Mouse (Mus musculus) C2C12 (cell line): ENCODE data around the gene Mrvi1. TPM values are rescaled to one million over a fixed set of nuclear protein-coding genes. Genes with fewer than 3 reads are reported as not detected.

Source experiments
- H3K27me3 ChIP-seq: one replicate; pipeline ENCODE4 v1.6.1; 2011; ENCODE audit not compliant: control insufficient read depth, insufficient read depth, insufficient read length
- H3K36me3 ChIP-seq: one replicate; pipeline ENCODE4 v1.6.1; 2011; ENCODE audit not compliant: control insufficient read depth, insufficient read depth
- H3K4me3 ChIP-seq: one replicate; pipeline ENCODE4 v1.5.1; 2011; ENCODE audit warnings: mild to moderate bottlenecking, control low read depth; ENCODE audit not compliant: poor library complexity, insufficient read depth, severe bottlenecking
- H3K79me2 ChIP-seq: one replicate; pipeline ENCODE4 v1.6.1; 2011; ENCODE audit not compliant: control insufficient read depth, insufficient read depth
- H3K79me3 ChIP-seq: one replicate; pipeline ENCODE4 v1.6.1; 2011; ENCODE audit warnings: low read depth, control low read depth
- H3ac ChIP-seq: one replicate; pipeline ENCODE3; 2011; ENCODE audit warnings: low read depth; ENCODE audit not compliant: control insufficient read depth, insufficient read length
- CEBPB ChIP-seq: IDR thresholded peaks from one replicate; pipeline ENCODE4 v1.6.1; 2011; ENCODE audit warnings: low read depth, mild to moderate bottlenecking, control low read depth, moderate library complexity
- CTCF ChIP-seq: IDR thresholded peaks from one replicate; pipeline ENCODE4 v1.5.1; 2011; ENCODE audit not compliant: control insufficient read depth, insufficient read depth, insufficient read length
- FOSL1 ChIP-seq: IDR thresholded peaks from one replicate; pipeline ENCODE4 v1.8.0; 2011; ENCODE audit warnings: mild to moderate bottlenecking, low read length; ENCODE audit not compliant: poor library complexity, insufficient read depth, severe bottlenecking
- MAX ChIP-seq: IDR thresholded peaks from one replicate; pipeline ENCODE4 v1.6.1; 2011; ENCODE audit warnings: mild to moderate bottlenecking, control low read depth
- MYOD1 ChIP-seq: IDR thresholded peaks from one replicate; pipeline ENCODE4 v1.6.1; 2011; ENCODE audit warnings: low read depth; ENCODE audit not compliant: control insufficient read depth, insufficient read length
- MYOG ChIP-seq: IDR thresholded peaks from one replicate; pipeline ENCODE4 v1.6.1; 2011; ENCODE audit not compliant: control insufficient read depth, insufficient read length; ENCODE audit errors: extremely low read depth
- USF1 ChIP-seq: IDR thresholded peaks from one replicate; pipeline ENCODE4 v1.6.1; 2011; ENCODE audit warnings: low read depth, mild to moderate bottlenecking, control low read depth, moderate library complexity
- polyA plus RNA-seq: library from polyadenylated mRNA; unstranded; fragments of >200 nt; fragmentation: generic; extraction: Trizol; gene quantifications from one replicate; pipeline ENCODE4 v1.2.1, GENCODE M21; 2012; ENCODE audit warnings: missing spikeins

Gene Mrvi1
- polyA plus RNA-seq, 1 experiment = 0.05 TPM

DNA sequence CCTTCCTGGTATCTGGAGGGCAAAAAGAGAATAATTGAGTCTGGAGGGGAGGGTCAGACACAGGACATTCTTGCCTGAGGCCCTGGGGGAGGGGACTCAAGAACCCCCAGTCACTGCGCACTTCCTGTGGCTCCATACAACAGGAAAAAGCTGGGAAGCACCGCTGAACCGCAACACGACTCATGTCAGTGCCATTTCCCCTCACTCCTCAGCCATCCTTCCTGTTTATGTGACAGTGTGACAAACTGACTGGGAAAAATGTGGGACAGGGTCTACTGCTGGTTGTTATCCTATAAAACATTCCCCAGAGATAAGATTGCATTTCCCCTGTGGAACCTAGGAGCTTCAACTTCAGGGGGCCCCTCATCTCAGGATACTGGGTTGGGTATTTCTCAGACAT, 105.3 kb downstream of the Mrvi1 start:
- no peaks in the 10 kb centered on the region for H3K79me3 ChIP-seq
- TF ChIP-seq USF1 (no peak), MAX (no peak), MYOG (no peak), CTCF (no peak), MYOD1 (no peak), FOSL1 (no peak), CEBPB (no peak)

DNA sequence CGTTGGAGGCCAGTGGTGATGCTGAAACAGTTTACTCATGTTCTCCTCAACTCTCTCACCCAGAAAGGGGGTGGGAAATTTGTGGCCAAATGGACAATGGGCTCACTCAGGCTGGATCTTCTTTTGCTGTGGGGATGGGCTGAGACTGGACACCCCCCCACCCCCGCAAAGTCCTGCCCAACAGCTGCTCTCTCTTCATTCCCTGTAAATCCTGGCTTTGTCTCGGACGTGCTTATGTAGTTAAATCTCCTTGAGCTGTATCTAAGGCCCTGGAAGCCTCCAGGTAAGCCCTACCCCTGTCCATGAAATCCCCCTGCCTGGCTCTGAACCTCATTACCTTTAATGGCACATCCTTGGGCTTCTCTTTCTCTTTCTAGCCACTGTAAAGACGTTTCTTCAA, 113.5 kb downstream of the Mrvi1 start:
- no peaks in the 10 kb centered on the region for H3K27me3 ChIP-seq
- no peaks in the 10 kb centered on the region for H3K79me2 ChIP-seq
- TF ChIP-seq MYOG (no peak), CEBPB (no peak)
- H3K79me3 ChIP-seq = no peaks in the 10 kb centered on the region
- no peaks in the 10 kb centered on the region for H3K36me3 ChIP-seq
- H3K4me3 ChIP-seq = no peak overlapping the region
- no peak overlapping the region for H3ac ChIP-seq

More for the DNA sequence above, 105.3 kb downstream of the Mrvi1 start:
- Histone ChIP-seq H3K36me3 (no peaks in the 10 kb centered on the region), H3K4me3 (no peak overlapping the region), H3K27me3 (no peaks in the 10 kb centered on the region), H3ac (no peak overlapping the region), H3K79me2 (no peaks in the 10 kb centered on the region)

DNA sequence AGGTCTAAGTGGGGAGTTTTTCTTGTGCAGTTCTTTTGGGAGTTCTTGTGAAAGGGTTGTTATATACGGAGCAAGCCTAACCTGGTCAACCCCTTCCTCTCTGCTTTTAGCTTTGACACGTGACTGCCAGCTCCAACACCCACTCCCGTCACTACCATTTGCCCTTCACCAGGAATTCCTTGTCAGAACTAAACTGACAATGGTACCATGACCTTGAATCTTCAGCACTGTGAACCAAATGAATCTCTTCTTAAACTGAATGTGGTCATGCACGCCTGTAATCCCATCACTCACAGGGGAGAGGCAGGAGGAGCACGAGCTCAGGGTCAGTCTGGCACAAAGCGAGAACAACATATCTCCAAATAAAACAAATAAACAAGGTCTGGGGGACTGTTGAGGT, 115.1 kb downstream of the Mrvi1 start:
- Histone ChIP-seq H3K79me2 (no peaks in the 10 kb centered on the region), H3K36me3 (no peaks in the 10 kb centered on the region), H3ac (no peak overlapping the region), H3K4me3 (no peak overlapping the region), H3K27me3 (no peaks in the 10 kb centered on the region), H3K79me3 (no peaks in the 10 kb centered on the region)
- TF ChIP-seq CEBPB (no peak), MYOD1 (no peak), FOSL1 (no peak), MYOG (no peak), CTCF (no peak), MAX (no peak), USF1 (no peak)

DNA sequence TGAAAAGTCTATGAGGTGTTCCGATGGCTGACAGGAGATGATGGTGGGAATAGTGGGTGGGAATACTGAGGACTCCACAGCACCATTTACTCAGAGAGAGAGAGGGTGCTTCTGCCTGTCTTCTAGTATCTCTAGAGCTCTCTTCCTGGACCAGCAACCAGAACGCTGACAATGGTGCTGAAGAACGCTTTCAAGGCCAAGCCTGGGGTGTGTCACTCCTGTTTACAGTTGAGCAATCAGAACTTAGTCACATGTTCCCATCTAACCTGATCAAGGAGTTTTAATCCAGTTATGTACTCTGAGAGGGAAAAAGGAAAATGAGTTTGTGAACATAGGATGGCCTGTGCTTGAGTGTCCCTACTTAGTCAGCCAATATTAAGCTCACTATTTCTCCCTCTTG, 116.2 kb downstream of the Mrvi1 start:
- Histone ChIP-seq H3K4me3 (no peak overlapping the region), H3ac (no peak overlapping the region), H3K36me3 (no peaks in the 10 kb centered on the region), H3K79me2 (no peaks in the 10 kb centered on the region), H3K79me3 (no peaks in the 10 kb centered on the region), H3K27me3 (no peaks in the 10 kb centered on the region)
- TF ChIP-seq USF1 (no peak), FOSL1 (no peak), MAX (no peak), MYOD1 (no peak), CTCF (no peak), MYOG (no peak), CEBPB (no peak)

DNA sequence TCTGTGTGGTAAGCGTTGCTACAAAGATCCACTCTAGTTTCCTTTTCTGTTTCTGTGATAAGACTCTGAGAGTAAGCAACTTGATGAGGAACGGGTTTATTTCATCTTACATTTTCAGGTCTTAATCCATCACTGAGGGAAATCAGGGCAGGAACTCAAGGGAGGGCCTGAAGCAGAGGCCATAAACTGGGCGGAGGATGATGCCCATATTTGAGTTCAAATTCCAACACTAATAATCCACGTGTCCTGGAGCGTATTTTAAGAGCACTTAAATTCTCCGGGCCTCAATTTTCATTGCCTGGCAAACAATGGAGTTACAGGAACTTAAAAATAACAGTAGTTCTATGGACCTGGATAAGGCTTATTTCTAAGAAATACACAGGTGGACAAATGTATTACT, 116.7 kb downstream of the Mrvi1 start:
- Histone ChIP-seq H3K4me3 (no peak overlapping the region), H3ac (no peak overlapping the region), H3K79me2 (no peaks in the 10 kb centered on the region), H3K36me3 (no peaks in the 10 kb centered on the region), H3K27me3 (no peaks in the 10 kb centered on the region), H3K79me3 (no peaks in the 10 kb centered on the region)
- TF ChIP-seq CTCF (no peak), CEBPB (no peak), MAX (no peak), MYOD1 (no peak), FOSL1 (no peak), USF1 (no peak), MYOG (no peak)

DNA sequence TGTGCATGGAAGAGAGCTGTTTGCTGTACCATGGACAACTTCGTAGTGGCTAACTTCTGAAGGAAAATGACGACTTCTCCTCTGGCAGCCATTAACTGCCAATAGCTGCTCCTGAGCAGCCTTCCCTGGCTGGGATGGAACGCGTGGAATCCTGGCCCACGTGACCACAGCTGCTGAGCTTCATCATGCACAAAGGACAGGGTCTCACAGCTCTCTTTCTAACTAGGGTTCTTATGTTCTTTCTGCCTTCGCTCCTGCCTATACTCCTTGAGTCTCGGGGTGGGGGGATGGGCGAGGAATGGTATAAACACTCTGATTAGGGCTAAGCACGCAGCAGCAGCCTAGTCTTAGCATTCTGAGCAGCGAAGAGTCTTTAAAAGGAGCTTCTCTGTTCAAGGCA, 117.2 kb downstream of the Mrvi1 start:
- Histone ChIP-seq H3K79me3 (no peaks in the 10 kb centered on the region), H3K4me3 (no peak overlapping the region), H3K79me2 (no peaks in the 10 kb centered on the region), H3ac (no peak overlapping the region), H3K27me3 (no peaks in the 10 kb centered on the region), H3K36me3 (no peaks in the 10 kb centered on the region)
- TF ChIP-seq USF1 (peak; percentile 81), MYOD1 (no peak)
